Mouse (Mus musculus): ENCODE results near the gene A830031A19Rik. TPM values are rescaled to one million over a fixed set of nuclear protein-coding genes. Genes with fewer than 3 reads are reported as not detected.

Gene A830031A19Rik
- total RNA-seq (2015; ENCODE audit: low replicate concordance) (not detected in 2 replicates), total RNA-seq (2017; ENCODE audit: low replicate concordance) (not detected in 2 replicates)

GRCm38 (mm10) chr11:24074634-24075104 is at the start of gene A830031A19Rik:
TSS of gene A830031A19Rik (minus strand) at chr11:24075054.
- ATAC-seq (replicated peaks; ENCODE audit: low FRiP score, poor library complexity, severe bottlenecking) = no peak

GRCm38 (mm10) chr11:24123991-24124390 is 49.1 kb upstream of the A830031A19Rik start:
- ATAC-seq (replicated peaks; ENCODE audit: low FRiP score, poor library complexity, severe bottlenecking) = no peak

GRCm38 (mm10) chr11:24122899-24123298 is 48.0 kb upstream of the A830031A19Rik start:
- ATAC-seq (replicated peaks; ENCODE audit: low FRiP score, poor library complexity, severe bottlenecking) = no peak

GRCm38 (mm10) chr11:24121136-24121535 is 46.3 kb upstream of the A830031A19Rik start:
- no peak for ATAC-seq (replicated peaks; ENCODE audit: low FRiP score, poor library complexity, severe bottlenecking)

- no peak for ATAC-seq (replicated peaks; ENCODE audit: low FRiP score, poor library complexity, severe bottlenecking)
Measured at GRCm38 (mm10) chr11:24116582-24117318, 41.9 kb upstream of the A830031A19Rik start.

- ATAC-seq (replicated peaks; ENCODE audit: low FRiP score, poor library complexity, severe bottlenecking) = no peak
Measured at GRCm38 (mm10) chr11:24116041-24116440, 41.2 kb upstream of the A830031A19Rik start.

GRCm38 (mm10) chr11:24115017-24115752 is 40.3 kb upstream of the A830031A19Rik start:
- ATAC-seq (replicated peaks; ENCODE audit: low FRiP score, poor library complexity, severe bottlenecking) = peak; percentile 35; the same call in 1 of the 2 replicates

GRCm38 (mm10) chr11:24111720-24112119 is 36.9 kb upstream of the A830031A19Rik start:
- ATAC-seq (replicated peaks; ENCODE audit: low FRiP score, poor library complexity, severe bottlenecking) = no peak

- ATAC-seq (replicated peaks; ENCODE audit: low FRiP score, poor library complexity, severe bottlenecking) = no peak
Measured at GRCm38 (mm10) chr11:24110113-24110512, 35.3 kb upstream of the A830031A19Rik start.

GRCm38 (mm10) chr11:24109388-24109787 is 34.5 kb upstream of the A830031A19Rik start:
- no peak for ATAC-seq (replicated peaks; ENCODE audit: low FRiP score, poor library complexity, severe bottlenecking)

GRCm38 (mm10) chr11:24108974-24109373 is 34.1 kb upstream of the A830031A19Rik start:
- ATAC-seq (replicated peaks; ENCODE audit: low FRiP score, poor library complexity, severe bottlenecking) = no peak

- ATAC-seq (replicated peaks; ENCODE audit: low FRiP score, poor library complexity, severe bottlenecking) = no peak
Measured at GRCm38 (mm10) chr11:24107414-24107813, 32.6 kb upstream of the A830031A19Rik start.

- 0 out of 2 replicates have a peak, but pooled peaks have one; percentile 15 for ATAC-seq (replicated peaks; ENCODE audit: low FRiP score, poor library complexity, severe bottlenecking)
Measured at GRCm38 (mm10) chr11:24103128-24103742, 28.4 kb upstream of the A830031A19Rik start.

GRCm38 (mm10) chr11:24102372-24102771 is 27.5 kb upstream of the A830031A19Rik start:
- 0 out of 2 replicates have a peak, but pooled peaks have one; percentile 12 for ATAC-seq (replicated peaks; ENCODE audit: low FRiP score, poor library complexity, severe bottlenecking)

- ATAC-seq (replicated peaks; ENCODE audit: low FRiP score, poor library complexity, severe bottlenecking) = peak; percentile 48
Measured at GRCm38 (mm10) chr11:24101625-24102024, 26.8 kb upstream of the A830031A19Rik start.

GRCm38 (mm10) chr11:24100449-24101070 is 25.7 kb upstream of the A830031A19Rik start:
- ATAC-seq (replicated peaks; ENCODE audit: low FRiP score, poor library complexity, severe bottlenecking) = peak; percentile 71

GRCm38 (mm10) chr11:24099886-24100293 is 25.0 kb upstream of the A830031A19Rik start:
- ATAC-seq (replicated peaks; ENCODE audit: low FRiP score, poor library complexity, severe bottlenecking) = no peak

- ATAC-seq (replicated peaks; ENCODE audit: low FRiP score, poor library complexity, severe bottlenecking) = no peak
Measured at GRCm38 (mm10) chr11:24099215-24099614, 24.4 kb upstream of the A830031A19Rik start.

GRCm38 (mm10) chr11:24098662-24099061 is 23.8 kb upstream of the A830031A19Rik start:
- ATAC-seq (replicated peaks; ENCODE audit: low FRiP score, poor library complexity, severe bottlenecking) = no peak

GRCm38 (mm10) chr11:24098069-24098468 is 23.2 kb upstream of the A830031A19Rik start:
- no peak for ATAC-seq (replicated peaks; ENCODE audit: low FRiP score, poor library complexity, severe bottlenecking)

Measured in erythroid progenitor cell, adult 5-6 weeks (primary cell).